Mouse (Mus musculus): ENCODE results near the gene Smim6. TPM values are rescaled to one million over a fixed set of nuclear protein-coding genes. Genes with fewer than 3 reads are reported as not detected.

The Smim6 gene
- polyA plus RNA-seq, 1 experiment: not detected

- Histone ChIP-seq H3K36me3 (ENCODE audit: control insufficient read depth, insufficient read depth, low read length, poor library complexity, severe bottlenecking) (no peaks in the 10 kb centered on the region), H3K4me3 (ENCODE audit: low read depth, low read length) (no peak overlapping the region), H3K4me1 (ENCODE audit: control insufficient read depth, insufficient read depth, low read length) (no peaks in the 10 kb centered on the region), H3K27me3 (ENCODE audit: control insufficient read depth, insufficient read depth, low read length, poor library complexity, severe bottlenecking) (no peaks in the 10 kb centered on the region), H3K27ac (ENCODE audit: insufficient read depth, low read length) (no peak overlapping the region), H3K9ac (ENCODE audit: low read depth, poor library complexity, severe bottlenecking) (no peak overlapping the region), H3K9me3 (replicated peaks; ENCODE audit: control insufficient read depth, insufficient read depth, low read length, poor library complexity, severe bottlenecking) (no peaks in the 10 kb centered on the region)
- TF ChIP-seq POLR2A (IDR thresholded peaks at IDR 0.05; ENCODE audit: insufficient read depth, low read length) (no peak), EP300 (IDR thresholded peaks at IDR 0.05; ENCODE audit: insufficient read depth, low read depth, low read length) (no peak), CTCF (IDR thresholded peaks at IDR 0.05; ENCODE audit: low read depth, low read length) (no peak)
Measured at GRCm38 (mm10) chr11:115906116-115906515, 5.7 kb upstream of the Smim6 start.

GRCm38 (mm10) chr11:115906521-115906920 lies 5.3 kb upstream of the Smim6 start:
- no peaks in the 10 kb centered on the region for H3K9me3 ChIP-seq (replicated peaks; ENCODE audit: control insufficient read depth, insufficient read depth, low read length, poor library complexity, severe bottlenecking)
- no peaks in the 10 kb centered on the region for H3K27me3 ChIP-seq (ENCODE audit: control insufficient read depth, insufficient read depth, low read length, poor library complexity, severe bottlenecking)
- TF ChIP-seq POLR2A (IDR thresholded peaks at IDR 0.05; ENCODE audit: insufficient read depth, low read length) (no peak), EP300 (IDR thresholded peaks at IDR 0.05; ENCODE audit: insufficient read depth, low read depth, low read length) (no peak), CTCF (IDR thresholded peaks at IDR 0.05; ENCODE audit: low read depth, low read length) (no peak)
- H3K4me3 ChIP-seq (ENCODE audit: low read depth, low read length): no peak overlapping the region
- no peak overlapping the region for H3K9ac ChIP-seq (ENCODE audit: low read depth, poor library complexity, severe bottlenecking)
- no peaks in the 10 kb centered on the region for H3K4me1 ChIP-seq (ENCODE audit: control insufficient read depth, insufficient read depth, low read length)
- no peaks in the 10 kb centered on the region for H3K36me3 ChIP-seq (ENCODE audit: control insufficient read depth, insufficient read depth, low read length, poor library complexity, severe bottlenecking)
- no peak overlapping the region for H3K27ac ChIP-seq (ENCODE audit: insufficient read depth, low read length)

- 0 out of 2 replicates have a peak, but pooled peaks cover 2% of the 10 kb centered on the region for H3K36me3 ChIP-seq (ENCODE audit: control insufficient read depth, insufficient read depth, low read length, poor library complexity, severe bottlenecking)
- H3K4me3 ChIP-seq (ENCODE audit: low read depth, low read length): no peak overlapping the region
- H3K27me3 ChIP-seq (ENCODE audit: control insufficient read depth, insufficient read depth, low read length, poor library complexity, severe bottlenecking): no peaks in the 10 kb centered on the region
- H3K27ac ChIP-seq (ENCODE audit: insufficient read depth, low read length): no peak overlapping the region
- no peak for TF ChIP-seq POLR2A (IDR thresholded peaks at IDR 0.05; ENCODE audit: insufficient read depth, low read length)
- no peak for TF ChIP-seq CTCF (IDR thresholded peaks at IDR 0.05; ENCODE audit: low read depth, low read length)
- TF ChIP-seq EP300 (IDR thresholded peaks at IDR 0.05; ENCODE audit: insufficient read depth, low read depth, low read length): no peak
- no peaks in the 10 kb centered on the region for H3K9me3 ChIP-seq (replicated peaks; ENCODE audit: control insufficient read depth, insufficient read depth, low read length, poor library complexity, severe bottlenecking)
- H3K9ac ChIP-seq (ENCODE audit: low read depth, poor library complexity, severe bottlenecking): no peak overlapping the region
- peaks cover 2% of the 10 kb centered on the region for H3K4me1 ChIP-seq (ENCODE audit: control insufficient read depth, insufficient read depth, low read length)
Measured at GRCm38 (mm10) chr11:115911134-115911561, 669 bp upstream of the Smim6 start.

GRCm38 (mm10) chr11:115916579-115916978 lies 4.8 kb downstream of the Smim6 start:
- no peaks in the 10 kb centered on the region for H3K27me3 ChIP-seq (ENCODE audit: control insufficient read depth, insufficient read depth, low read length, poor library complexity, severe bottlenecking)
- H3K27ac ChIP-seq (ENCODE audit: insufficient read depth, low read length): no peak overlapping the region
- H3K9ac ChIP-seq (ENCODE audit: low read depth, poor library complexity, severe bottlenecking): no peak overlapping the region
- no peak for TF ChIP-seq CTCF (IDR thresholded peaks at IDR 0.05; ENCODE audit: low read depth, low read length)
- TF ChIP-seq EP300 (IDR thresholded peaks at IDR 0.05; ENCODE audit: insufficient read depth, low read depth, low read length): no peak
- no peak for TF ChIP-seq POLR2A (IDR thresholded peaks at IDR 0.05; ENCODE audit: insufficient read depth, low read length)
- no peak overlapping the region for H3K4me3 ChIP-seq (ENCODE audit: low read depth, low read length)
- H3K36me3 ChIP-seq (ENCODE audit: control insufficient read depth, insufficient read depth, low read length, poor library complexity, severe bottlenecking): 0 out of 2 replicates have a peak, but pooled peaks cover 3% of the 10 kb centered on the region
- H3K9me3 ChIP-seq (replicated peaks; ENCODE audit: control insufficient read depth, insufficient read depth, low read length, poor library complexity, severe bottlenecking): no peaks in the 10 kb centered on the region
- peaks cover 2% of the 10 kb centered on the region for H3K4me1 ChIP-seq (ENCODE audit: control insufficient read depth, insufficient read depth, low read length)

- Histone ChIP-seq H3K9ac (ENCODE audit: low read depth, poor library complexity, severe bottlenecking) (no peak overlapping the region), H3K27ac (ENCODE audit: insufficient read depth, low read length) (no peak overlapping the region), H3K9me3 (replicated peaks; ENCODE audit: control insufficient read depth, insufficient read depth, low read length, poor library complexity, severe bottlenecking) (no peaks in the 10 kb centered on the region), H3K4me3 (ENCODE audit: low read depth, low read length) (no peak overlapping the region), H3K4me1 (ENCODE audit: control insufficient read depth, insufficient read depth, low read length) (no peaks in the 10 kb centered on the region), H3K27me3 (ENCODE audit: control insufficient read depth, insufficient read depth, low read length, poor library complexity, severe bottlenecking) (no peaks in the 10 kb centered on the region), H3K36me3 (ENCODE audit: control insufficient read depth, insufficient read depth, low read length, poor library complexity, severe bottlenecking) (0 out of 2 replicates have a peak, but pooled peaks cover 3% of the 10 kb centered on the region)
- TF ChIP-seq EP300 (IDR thresholded peaks at IDR 0.05; ENCODE audit: insufficient read depth, low read depth, low read length) (no peak), CTCF (IDR thresholded peaks at IDR 0.05; ENCODE audit: low read depth, low read length) (no peak), POLR2A (IDR thresholded peaks at IDR 0.05; ENCODE audit: insufficient read depth, low read length) (no peak)
Measured at GRCm38 (mm10) chr11:115918637-115919036, 6.8 kb downstream of the Smim6 start.

- Histone ChIP-seq H3K4me3 (ENCODE audit: low read depth, low read length) (no peak overlapping the region), H3K9me3 (replicated peaks; ENCODE audit: control insufficient read depth, insufficient read depth, low read length, poor library complexity, severe bottlenecking) (no peaks in the 10 kb centered on the region), H3K4me1 (ENCODE audit: control insufficient read depth, insufficient read depth, low read length) (no peaks in the 10 kb centered on the region), H3K27ac (ENCODE audit: insufficient read depth, low read length) (no peak overlapping the region), H3K36me3 (ENCODE audit: control insufficient read depth, insufficient read depth, low read length, poor library complexity, severe bottlenecking) (0 out of 2 replicates have a peak, but pooled peaks cover 3% of the 10 kb centered on the region), H3K9ac (ENCODE audit: low read depth, poor library complexity, severe bottlenecking) (no peak overlapping the region), H3K27me3 (ENCODE audit: control insufficient read depth, insufficient read depth, low read length, poor library complexity, severe bottlenecking) (no peaks in the 10 kb centered on the region)
- no peak for TF ChIP-seq CTCF (IDR thresholded peaks at IDR 0.05; ENCODE audit: low read depth, low read length)
- no peak for TF ChIP-seq POLR2A (IDR thresholded peaks at IDR 0.05; ENCODE audit: insufficient read depth, low read length)
Measured at GRCm38 (mm10) chr11:115919073-115919472, 7.3 kb downstream of the Smim6 start.
